Mouse (Mus musculus) hindbrain, embryonic 11.5 days (tissue): ENCODE measurements around the gene Igfbp3. TPM values are rescaled to one million over a fixed set of nuclear protein-coding genes. Genes with fewer than 3 reads are reported as not detected.

Source experiments
- ATAC-seq: fragments of 200-750 bp; cut with Nextera tagmentation; 2 replicates; pipeline ENCODE4 v1.8.0; 2017; ENCODE audit warnings: mild to moderate bottlenecking, moderate TSS enrichment, moderate library complexity; ENCODE audit not compliant: low FRiP score
- DNase-seq: peaks from one replicate; pipeline ENCODE4 v3.0.0-alpha.2; 2015; ENCODE audit warnings: low spot score
- H3K27ac ChIP-seq: fragments of 300-500 bp; sonication (generic); 2 replicates; pipeline ENCODE4 v1.5.1; 2014; ENCODE audit warnings: mild to moderate bottlenecking, low read depth, low read length
- H3K27me3 ChIP-seq: fragments of 300-500 bp; sonication (generic); 2 replicates; pipeline ENCODE4 v1.6.1; 2014; ENCODE audit warnings: mild to moderate bottlenecking, low read length, moderate library complexity, mixed read lengths; ENCODE audit not compliant: control insufficient read depth, insufficient read depth
- H3K36me3 ChIP-seq: fragments of 300-500 bp; sonication (generic); 2 replicates; pipeline ENCODE4 v1.6.1; 2014; ENCODE audit warnings: mild to moderate bottlenecking, low read length, moderate library complexity, mixed read lengths; ENCODE audit not compliant: control insufficient read depth, insufficient read depth
- H3K4me1 ChIP-seq: fragments of 300-500 bp; sonication (generic); replicated peaks from 2 replicates; pipeline ENCODE4 v1.6.1; 2014; ENCODE audit warnings: low read length, mixed read lengths; ENCODE audit not compliant: control insufficient read depth, insufficient read depth
- H3K4me2 ChIP-seq: fragments of 300-500 bp; sonication (generic); replicated peaks from 2 replicates; pipeline ENCODE4 v1.6.1; 2014; ENCODE audit warnings: mild to moderate bottlenecking, low read depth, low read length
- H3K4me3 ChIP-seq: fragments of 300-500 bp; sonication (generic); 2 replicates; pipeline ENCODE4 v1.5.1; 2014; ENCODE audit warnings: low read depth, low read length
- H3K9ac ChIP-seq: fragments of 300-500 bp; sonication (generic); 2 replicates; pipeline ENCODE4 v1.6.1; 2014; ENCODE audit warnings: low read depth, low read length
- H3K9me3 ChIP-seq: fragments of 300-500 bp; sonication (generic); 2 replicates; pipeline ENCODE4 v1.6.1; 2016; ENCODE audit warnings: low read length; ENCODE audit not compliant: control insufficient read depth
- WGBS: fragments of 180-500 bp; shearing (Covaris S2); extraction: QIAGEN DNeasy Blood & Tissue Kit; methylation state at CpG from one replicate; pipeline ENCODE4 v1.1.7; 2014; 5-methylcytosine and 5-hydroxymethylcytosine counted together
- polyA plus RNA-seq: library from polyadenylated mRNA; unstranded; fragments of >200 nt; fragmentation: Nextera tagmentation; extraction: Ambion mirVana; gene quantifications from 2 replicates; pipeline ENCODE4 v1.2.1, GENCODE M21; 2014

Igfbp3 gene
- 16.8 and 19.1 TPM in 2 replicates for polyA plus RNA-seq

GRCm38 (mm10) chr11:7213501-7214341 lies at the start of gene Igfbp3:
Gene Igfbp3, minus strand, starts transcription at chr11:7213923.
- Histone ChIP-seq H3K36me3 (no peaks in the 10 kb centered on the region), H3K9me3 (no peaks in the 10 kb centered on the region), H3K4me1 (no peaks in the 10 kb centered on the region; the same call in 1 of the 2 replicates), H3K4me3 (peak within 1 kb of the TSS; percentile 59), H3K9ac (peak within 1 kb of the TSS; percentile 61), H3K27ac (no peak within 1 kb of the TSS), H3K27me3 (peaks cover 27% of the 10 kb centered on the region), H3K4me2 (peak within 1 kb of the TSS; percentile 91)
- under 1% methylated on average over 81 of the region's 104 CpGs for WGBS
- peak; percentile 81 for DNase-seq
- ATAC-seq = peak; percentile 86

GRCm38 (mm10) chr11:7250870-7251269 lies 37.1 kb upstream of the Igfbp3 start:
- Histone ChIP-seq H3K27ac (no peak overlapping the region), H3K9ac (no peak overlapping the region), H3K4me3 (no peak overlapping the region), H3K4me1 (no peaks in the 10 kb centered on the region), H3K36me3 (no peaks in the 10 kb centered on the region), H3K4me2 (no peak overlapping the region), H3K27me3 (no peaks in the 10 kb centered on the region), H3K9me3 (no peaks in the 10 kb centered on the region)
- no peak for ATAC-seq
- WGBS = 82% methylated on average over 5 of the region's 5 CpGs
- DNase-seq = no peak

GRCm38 (mm10) chr11:7250415-7250814 lies 36.7 kb upstream of the Igfbp3 start:
- Histone ChIP-seq H3K27ac (no peak overlapping the region), H3K27me3 (no peaks in the 10 kb centered on the region), H3K9me3 (no peaks in the 10 kb centered on the region), H3K4me3 (no peak overlapping the region), H3K36me3 (no peaks in the 10 kb centered on the region), H3K9ac (no peak overlapping the region), H3K4me1 (no peaks in the 10 kb centered on the region), H3K4me2 (no peak overlapping the region)
- DNase-seq (no peak), ATAC-seq (no peak)
- WGBS = 83% methylated on average over 2 of the region's 2 CpGs

GRCm38 (mm10) chr11:7244782-7245181 lies 31.1 kb upstream of the Igfbp3 start:
- no peaks in the 10 kb centered on the region for H3K27me3 ChIP-seq
- H3K4me2 ChIP-seq = no peak overlapping the region
- no peaks in the 10 kb centered on the region for H3K36me3 ChIP-seq
- DNase-seq = no peak
- no peaks in the 10 kb centered on the region for H3K4me1 ChIP-seq
- no peaks in the 10 kb centered on the region for H3K9me3 ChIP-seq
- no peak overlapping the region for H3K9ac ChIP-seq
- no peak for ATAC-seq
- WGBS = 85% methylated on average over 1 of the region's 1 CpGs
- no peak overlapping the region for H3K27ac ChIP-seq
- H3K4me3 ChIP-seq = no peak overlapping the region

- H3K36me3 ChIP-seq = no peaks in the 10 kb centered on the region
- no peak overlapping the region for H3K9ac ChIP-seq
- H3K4me2 ChIP-seq = no peak overlapping the region
- DNase-seq (no peak), ATAC-seq (no peak)
- H3K9me3 ChIP-seq = no peaks in the 10 kb centered on the region
- no peak overlapping the region for H3K4me3 ChIP-seq
- no peaks in the 10 kb centered on the region; the same call in 1 of the 2 replicates for H3K27me3 ChIP-seq
- 62% methylated on average over 4 of the region's 4 CpGs for WGBS
- no peaks in the 10 kb centered on the region for H3K4me1 ChIP-seq
- no peak overlapping the region for H3K27ac ChIP-seq
Observed at GRCm38 (mm10) chr11:7239041-7239740, 25.5 kb upstream of the Igfbp3 start.

DNA sequence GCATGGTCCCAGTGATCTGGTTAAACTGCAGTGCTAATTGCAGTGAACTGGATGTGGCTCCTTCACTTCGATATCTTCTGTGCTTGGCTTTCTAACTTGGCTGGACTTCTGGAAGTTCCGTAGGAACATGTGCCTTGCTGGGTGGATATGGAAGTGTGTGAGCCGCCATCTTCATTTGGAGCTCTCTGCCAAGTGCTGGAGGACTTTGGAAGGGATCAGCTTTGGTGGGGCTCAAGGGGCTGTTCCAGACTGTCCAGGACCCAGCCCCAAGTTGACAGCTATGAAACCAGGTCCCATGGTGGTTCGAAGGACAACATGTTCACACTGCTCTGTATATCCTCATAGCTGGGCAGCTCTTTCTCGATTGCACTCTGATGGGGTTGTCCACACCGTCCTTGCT lies 24.8 kb upstream of the Igfbp3 start:
- DNase-seq = no peak
- Histone ChIP-seq H3K9me3 (no peaks in the 10 kb centered on the region), H3K27ac (no peak overlapping the region)

GRCm38 (mm10) chr11:7237712-7238111 lies 24.0 kb upstream of the Igfbp3 start:
- 75% methylated on average over 6 of the region's 6 CpGs for WGBS
- no peaks in the 10 kb centered on the region; the same call in 1 of the 2 replicates for H3K27me3 ChIP-seq
- H3K27ac ChIP-seq = no peak overlapping the region
- no peak overlapping the region for H3K4me2 ChIP-seq
- no peak for ATAC-seq
- H3K4me3 ChIP-seq = no peak overlapping the region
- H3K36me3 ChIP-seq = no peaks in the 10 kb centered on the region
- no peak overlapping the region for H3K9ac ChIP-seq
- H3K9me3 ChIP-seq = no peaks in the 10 kb centered on the region
- DNase-seq = no peak
- H3K4me1 ChIP-seq = no peaks in the 10 kb centered on the region

More for the DNA sequence above, 24.8 kb upstream of the Igfbp3 start:
- Histone ChIP-seq H3K4me1 (no peaks in the 10 kb centered on the region), H3K9ac (no peak overlapping the region), H3K36me3 (no peaks in the 10 kb centered on the region), H3K4me3 (no peak overlapping the region), H3K4me2 (no peak overlapping the region), H3K27me3 (no peaks in the 10 kb centered on the region; the same call in 1 of the 2 replicates)
- ATAC-seq = no peak
- 87% methylated on average over 6 of the region's 6 CpGs for WGBS

DNA sequence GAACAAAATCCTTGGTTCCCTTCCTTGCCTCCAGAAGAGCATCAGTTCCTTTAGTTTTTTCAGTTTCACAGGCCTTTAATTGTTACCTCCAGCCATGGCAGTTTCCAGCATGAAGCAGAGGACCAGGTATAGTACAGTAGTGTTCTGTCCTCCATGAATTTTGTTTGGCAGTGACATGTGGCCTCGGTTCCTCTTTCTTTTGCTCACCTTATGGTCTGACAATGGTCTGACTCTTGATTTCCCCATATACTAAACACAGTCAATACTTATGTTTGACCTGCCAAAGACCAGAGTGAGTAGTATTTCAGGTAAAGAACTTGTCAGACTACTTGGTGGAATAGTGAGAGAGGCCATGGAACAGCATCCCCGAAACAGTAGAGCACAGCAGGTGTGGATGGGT lies 23.0 kb upstream of the Igfbp3 start:
- Histone ChIP-seq H3K4me1 (no peaks in the 10 kb centered on the region), H3K36me3 (no peaks in the 10 kb centered on the region), H3K4me3 (no peak overlapping the region), H3K27me3 (no peaks in the 10 kb centered on the region; the same call in 1 of the 2 replicates), H3K9ac (no peak overlapping the region), H3K27ac (no peak overlapping the region), H3K9me3 (no peaks in the 10 kb centered on the region), H3K4me2 (no peak overlapping the region)
- ATAC-seq (no peak), DNase-seq (no peak)
- WGBS = 84% methylated on average over 2 of the region's 2 CpGs
